Mouse (Mus musculus) lung, embryonic 15.5 days (tissue): ENCODE measurements around the gene Pgp. TPM values are rescaled to one million over a fixed set of nuclear protein-coding genes. Genes with fewer than 3 reads are reported as not detected.
"Not testable (repeated sequence)": the region's sequence is repeated elsewhere in the genome, so short reads cannot be mapped to it uniquely, and the experiment has no call there.

Source experiments
- ATAC-seq: fragments of 200-750 bp; cut with Nextera tagmentation; 2 replicates; pipeline ENCODE4 v1.8.0; 2017; ENCODE audit warnings: moderate number of reproducible peaks, borderline replicate concordance; ENCODE audit not compliant: low FRiP score, low TSS enrichment; ENCODE audit errors: extremely low read depth
- H3K27ac ChIP-seq: fragments of 300-500 bp; sonication (generic); 2 replicates; pipeline ENCODE4 v1.5.1; 2015; ENCODE audit warnings: moderate library complexity, mild to moderate bottlenecking, inconsistent platforms
- H3K27me3 ChIP-seq: fragments of 300-500 bp; sonication (generic); 2 replicates; pipeline ENCODE4 v1.6.1; 2015; ENCODE audit warnings: inconsistent platforms
- H3K36me3 ChIP-seq: fragments of 300-500 bp; sonication (generic); 2 replicates; pipeline ENCODE4 v1.6.1; 2015; ENCODE audit warnings: inconsistent platforms
- H3K4me1 ChIP-seq: fragments of 300-500 bp; sonication (generic); 2 replicates; pipeline ENCODE4 v1.6.1; 2015; ENCODE audit warnings: inconsistent platforms
- H3K4me2 ChIP-seq: fragments of 300-500 bp; sonication (generic); 2 replicates; pipeline ENCODE4 v1.6.1; 2015; ENCODE audit warnings: inconsistent platforms, mild to moderate bottlenecking, moderate library complexity
- H3K4me3 ChIP-seq: fragments of 300-500 bp; sonication (generic); 2 replicates; pipeline ENCODE4 v1.5.1; 2015; ENCODE audit warnings: mild to moderate bottlenecking, inconsistent platforms
- H3K9ac ChIP-seq: fragments of 300-500 bp; sonication (generic); 2 replicates; pipeline ENCODE4 v1.6.1; 2015; ENCODE audit warnings: inconsistent platforms
- H3K9me3 ChIP-seq: fragments of 300-500 bp; sonication (generic); 2 replicates; pipeline ENCODE4 v1.6.1; 2016; ENCODE audit warnings: inconsistent platforms
- WGBS: fragments of 180-500 bp; shearing (Covaris S2); methylation state at CpG from one replicate; pipeline ENCODE4 v1.1.7; 2015; 5-methylcytosine and 5-hydroxymethylcytosine counted together
- polyA plus RNA-seq: library from polyadenylated mRNA; unstranded; fragments of >200 nt; fragmentation: Nextera tagmentation; extraction: Ambion mirVana; gene quantifications from 2 replicates; pipeline ENCODE4 v1.2.1, GENCODE M21; 2015

Pgp gene
- 56.2 and 57.4 TPM in 2 replicates for polyA plus RNA-seq

GRCm38 (mm10) chr17:24469910-24470602, at the start of gene Pgp, which contains the start of gene E4f1:
TSS of gene Pgp (plus strand) at chr17:24470392.
TSS of gene E4f1 (minus strand) at chr17:24470313.
- H3K36me3 ChIP-seq, result peaks cover 9% of the 10 kb centered on the region; the same call in 1 of the 2 replicates
- peak within 1 kb of the TSS; percentile 87 for H3K9ac ChIP-seq
- peaks cover 26% of the 10 kb centered on the region for H3K4me1 ChIP-seq
- under 1% methylated on average over 75 of the region's 75 CpGs for WGBS
- no peaks in the 10 kb centered on the region for H3K27me3 ChIP-seq
- H3K4me3 ChIP-seq, result peak within 1 kb of the TSS; percentile 83
- peak within 1 kb of the TSS; percentile 95 for H3K4me2 ChIP-seq
- no peaks in the 10 kb centered on the region for H3K9me3 ChIP-seq
- H3K27ac ChIP-seq, result peak within 1 kb of the TSS; percentile 89
- peak; percentile 98 for ATAC-seq

- 89% methylated on average over 4 of the region's 4 CpGs for WGBS
- H3K27me3 ChIP-seq, result no peaks in the 10 kb centered on the region
Measured at GRCm38 (mm10) chr17:24423114-24423513, 47.1 kb upstream of the Pgp start.

GRCm38 (mm10) chr17:24424489-24424888, 45.7 kb upstream of the Pgp start:
- H3K4me1 ChIP-seq, result peaks cover 16% of the 10 kb centered on the region
- H3K9ac ChIP-seq, result no peak overlapping the region
- no peak overlapping the region for H3K4me2 ChIP-seq
- H3K27me3 ChIP-seq, result no peaks in the 10 kb centered on the region
- ATAC-seq, result no peak
- H3K4me3 ChIP-seq, result no peak overlapping the region
- H3K27ac ChIP-seq, result no peak overlapping the region
- WGBS, result 94% methylated on average over 5 of the region's 5 CpGs
- H3K36me3 ChIP-seq, result peaks cover 57% of the 10 kb centered on the region
- H3K9me3 ChIP-seq, result no peaks in the 10 kb centered on the region

More at GRCm38 (mm10) chr17:24423114-24423513, 47.1 kb upstream of the Pgp start:
- H3K4me3 ChIP-seq, result no peak overlapping the region
- H3K4me2 ChIP-seq, result no peak overlapping the region
- H3K9ac ChIP-seq, result no peak overlapping the region
- H3K9me3 ChIP-seq, result no peaks in the 10 kb centered on the region
- peaks cover 71% of the 10 kb centered on the region for H3K36me3 ChIP-seq
- peaks cover 7% of the 10 kb centered on the region for H3K4me1 ChIP-seq
- ATAC-seq, result no peak
- H3K27ac ChIP-seq, result no peak overlapping the region

- H3K36me3 ChIP-seq, result peaks cover 49% of the 10 kb centered on the region
- not testable (repeated sequence) for H3K27me3 ChIP-seq, H3K4me2 ChIP-seq, ATAC-seq, H3K9ac ChIP-seq, H3K4me3 ChIP-seq, H3K9me3 ChIP-seq, H3K27ac ChIP-seq
- peaks cover 16% of the 10 kb centered on the region for H3K4me1 ChIP-seq
- 89% methylated on average over 6 of the region's 8 CpGs for WGBS
Measured at GRCm38 (mm10) chr17:24425326-24425725, 44.9 kb upstream of the Pgp start.

GRCm38 (mm10) chr17:24425905-24426304, 44.3 kb upstream of the Pgp start:
- Histone ChIP-seq H3K27me3 (no peaks in the 10 kb centered on the region), H3K9me3 (no peaks in the 10 kb centered on the region), H3K4me3 (peak overlapping the region; percentile 57; the same call in 1 of the 2 replicates), H3K27ac (peak overlapping the region; percentile 92), H3K36me3 (peaks cover 43% of the 10 kb centered on the region), H3K4me1 (peaks cover 16% of the 10 kb centered on the region), H3K4me2 (peak overlapping the region; percentile 49), H3K9ac (no peak overlapping the region)
- WGBS, result 89% methylated on average over 7 of the region's 7 CpGs
- ATAC-seq, result no peak

GRCm38 (mm10) chr17:24426471-24427169, 43.6 kb upstream of the Pgp start, which contains the start of gene Eci1:
TSS of gene Eci1 (plus strand) at chr17:24426641.
- WGBS, result under 1% methylated on average over 48 of the region's 48 CpGs

GRCm38 (mm10) chr17:24427170-24427557, 43.0 kb upstream of the Pgp start:
- H3K4me2 ChIP-seq, result peak overlapping the region; percentile 49
- peak overlapping the region; percentile 92 for H3K27ac ChIP-seq
- peak overlapping the region; percentile 57 for H3K4me3 ChIP-seq
- no peaks in the 10 kb centered on the region for H3K9me3 ChIP-seq
- H3K36me3 ChIP-seq, result peaks cover 30% of the 10 kb centered on the region
- H3K27me3 ChIP-seq, result no peaks in the 10 kb centered on the region
- ATAC-seq, result peak; percentile 29; the same call in 1 of the 2 replicates
- peak overlapping the region; percentile 74 for H3K9ac ChIP-seq
- peaks cover 16% of the 10 kb centered on the region for H3K4me1 ChIP-seq
- 2% methylated on average over 8 of the region's 8 CpGs for WGBS

More at GRCm38 (mm10) chr17:24426471-24427169, 43.6 kb upstream of the Pgp start, which contains the start of gene Eci1:
- peak; percentile 99 for ATAC-seq
- H3K27me3 ChIP-seq, result no peaks in the 10 kb centered on the region
- peak within 1 kb of the TSS; percentile 92 for H3K27ac ChIP-seq
- peak within 1 kb of the TSS; percentile 57 for H3K4me3 ChIP-seq
- H3K4me1 ChIP-seq, result peaks cover 16% of the 10 kb centered on the region
- H3K4me2 ChIP-seq, result peak within 1 kb of the TSS; percentile 49
- H3K9ac ChIP-seq, result peak within 1 kb of the TSS; percentile 74
- peaks cover 36% of the 10 kb centered on the region for H3K36me3 ChIP-seq
- no peaks in the 10 kb centered on the region for H3K9me3 ChIP-seq

- WGBS, result 79% methylated on average over 14 of the region's 14 CpGs
- H3K4me2 ChIP-seq, result no peak overlapping the region
- H3K36me3 ChIP-seq, result peaks cover 10% of the 10 kb centered on the region
- H3K27me3 ChIP-seq, result no peaks in the 10 kb centered on the region
- no peak overlapping the region for H3K9ac ChIP-seq
- H3K4me1 ChIP-seq, result peaks cover 16% of the 10 kb centered on the region
- no peaks in the 10 kb centered on the region for H3K9me3 ChIP-seq
- ATAC-seq, result no peak
- no peak overlapping the region for H3K4me3 ChIP-seq
- no peak overlapping the region for H3K27ac ChIP-seq
Measured at GRCm38 (mm10) chr17:24429201-24429983, 40.8 kb upstream of the Pgp start.

- Histone ChIP-seq H3K9me3 (no peaks in the 10 kb centered on the region), H3K4me2 (no peak overlapping the region), H3K27me3 (no peaks in the 10 kb centered on the region), H3K4me1 (no peaks in the 10 kb centered on the region), H3K9ac (no peak overlapping the region), H3K36me3 (peaks cover 49% of the 10 kb centered on the region), H3K27ac (no peak overlapping the region), H3K4me3 (no peak overlapping the region)
- WGBS, result 62% methylated on average over 5 of the region's 5 CpGs
- peak; percentile 50; the same call in 1 of the 2 replicates for ATAC-seq
Measured at GRCm38 (mm10) chr17:24437016-24437415, 33.2 kb upstream of the Pgp start.

GRCm38 (mm10) chr17:24440377-24440776, 29.8 kb upstream of the Pgp start:
- no peak for ATAC-seq
- 86% methylated on average over 8 of the region's 8 CpGs for WGBS

GRCm38 (mm10) chr17:24441148-24441547, 29.0 kb upstream of the Pgp start:
- Histone ChIP-seq H3K27ac (no peak overlapping the region), H3K4me3 (no peak overlapping the region), H3K36me3 (peaks cover 70% of the 10 kb centered on the region), H3K9me3 (no peaks in the 10 kb centered on the region), H3K27me3 (no peaks in the 10 kb centered on the region), H3K4me1 (no peaks in the 10 kb centered on the region), H3K4me2 (no peak overlapping the region), H3K9ac (no peak overlapping the region)
- no peak for ATAC-seq
- WGBS, result 33% methylated on average over 2 of the region's 2 CpGs

More at GRCm38 (mm10) chr17:24440377-24440776, 29.8 kb upstream of the Pgp start:
- Histone ChIP-seq H3K36me3 (peaks cover 65% of the 10 kb centered on the region), H3K9me3 (no peaks in the 10 kb centered on the region), H3K27ac (no peak overlapping the region), H3K4me1 (no peaks in the 10 kb centered on the region), H3K27me3 (no peaks in the 10 kb centered on the region), H3K4me3 (no peak overlapping the region), H3K9ac (no peak overlapping the region), H3K4me2 (no peak overlapping the region)
